Mouse (Mus musculus) hindbrain, embryonic 16.5 days (tissue): ENCODE measurements at regions not wholly inside any gene's neighbourhood (a gene's known extent, or its start where the extent isn't known, plus 50 kb on each side); places are given as distances from the start of the nearest gene placed in this dataset.

Experiments used
- ATAC-seq: fragments of 200-750 bp; cut with Nextera tagmentation; 2 replicates; pipeline ENCODE4 v1.8.0; 2017; ENCODE audit warnings: moderate TSS enrichment, moderate library complexity
- H3K27ac ChIP-seq: fragments of 300-500 bp; sonication (generic); 2 replicates; pipeline ENCODE4 v1.5.1; 2014; ENCODE audit warnings: low read depth, mild to moderate bottlenecking, control low read depth, low read length, moderate library complexity
- H3K27me3 ChIP-seq: fragments of 300-500 bp; sonication (generic); replicated peaks from 2 replicates; pipeline ENCODE4 v1.6.1; 2014; ENCODE audit warnings: low read length; ENCODE audit not compliant: control insufficient read depth, insufficient read depth
- H3K36me3 ChIP-seq: fragments of 300-500 bp; sonication (generic); 2 replicates; pipeline ENCODE4 v1.6.1; 2014; ENCODE audit warnings: mild to moderate bottlenecking, low read length, moderate library complexity, mixed read lengths; ENCODE audit not compliant: control insufficient read depth, insufficient read depth
- H3K4me1 ChIP-seq: fragments of 300-500 bp; sonication (generic); 2 replicates; pipeline ENCODE4 v1.6.1; 2014; ENCODE audit warnings: low read depth, low read length; ENCODE audit not compliant: control insufficient read depth, insufficient read depth
- H3K4me2 ChIP-seq: fragments of 300-500 bp; sonication (generic); 2 replicates; pipeline ENCODE4 v1.6.1; 2014; ENCODE audit warnings: mild to moderate bottlenecking, low read length, control low read depth, moderate library complexity
- H3K4me3 ChIP-seq: fragments of 300-500 bp; sonication (generic); 2 replicates; pipeline ENCODE4 v1.5.1; 2014; ENCODE audit warnings: mild to moderate bottlenecking, low read length, control low read depth, moderate library complexity
- H3K9ac ChIP-seq: fragments of 300-500 bp; sonication (generic); 2 replicates; pipeline ENCODE4 v1.6.1; 2014; ENCODE audit warnings: low read depth, mild to moderate bottlenecking, control low read depth, low read length, moderate library complexity
- H3K9me3 ChIP-seq: fragments of 300-500 bp; sonication (generic); 2 replicates; pipeline ENCODE4 v1.6.1; 2014; ENCODE audit warnings: mild to moderate bottlenecking, low read length, moderate library complexity; ENCODE audit not compliant: control insufficient read depth
- WGBS: fragments of 180-500 bp; shearing (Covaris S2); extraction: QIAGEN DNeasy Blood & Tissue Kit; methylation state at CpG from one replicate; pipeline ENCODE4 v1.1.7; 2014; 5-methylcytosine and 5-hydroxymethylcytosine counted together

DNA sequence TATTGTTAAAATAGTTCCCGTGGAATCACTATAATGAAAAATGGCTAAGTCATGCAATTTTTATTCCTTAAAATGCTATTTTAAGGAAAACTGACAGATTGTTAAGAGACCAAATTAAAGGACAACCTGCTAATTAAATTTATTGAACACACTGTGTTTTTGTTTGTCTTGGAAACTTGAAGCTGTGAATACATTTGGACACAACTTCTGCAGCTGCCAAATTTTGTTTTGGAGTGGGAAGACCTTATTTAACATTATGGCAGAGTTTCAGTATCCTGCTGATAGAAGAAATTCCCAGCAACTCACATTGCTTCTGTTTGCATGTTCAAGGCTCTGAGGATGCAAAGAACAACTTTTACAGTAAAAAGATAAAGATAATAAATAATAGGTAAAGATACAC is 301.6 kb upstream of the 1700015G11Rik start:
- 86% methylated on average over 1 of the region's 1 CpGs for WGBS
- Histone ChIP-seq H3K36me3 (no peaks in the 10 kb centered on the region), H3K4me3 (no peak overlapping the region), H3K4me1 (no peaks in the 10 kb centered on the region), H3K9me3 (no peaks in the 10 kb centered on the region), H3K9ac (no peak overlapping the region), H3K4me2 (no peak overlapping the region), H3K27me3 (no peaks in the 10 kb centered on the region), H3K27ac (no peak overlapping the region)
- ATAC-seq: no peak

DNA sequence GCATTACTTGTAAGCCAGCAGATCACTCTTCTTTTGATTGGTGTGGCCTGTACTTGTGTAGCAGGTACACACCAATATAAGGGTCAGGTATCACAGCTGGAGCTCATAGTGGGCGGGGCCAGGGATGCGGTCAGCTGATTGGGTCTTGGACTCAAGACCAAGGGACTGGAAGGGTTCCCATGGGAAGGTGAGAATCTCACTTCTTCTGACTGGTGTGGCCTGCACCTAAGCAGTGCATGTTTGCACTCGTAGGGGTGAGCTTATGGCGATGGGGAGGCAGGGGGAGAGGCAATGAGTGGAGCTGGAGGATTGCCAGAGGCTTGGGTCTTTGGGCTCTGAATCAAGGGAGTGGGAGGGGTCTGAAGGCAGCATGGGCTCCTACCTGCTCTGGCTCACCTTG is 262.7 kb upstream of the 1700015G11Rik start:
- WGBS: 97% methylated on average over 4 of the region's 4 CpGs
- ATAC-seq: no peak
- H3K4me1 ChIP-seq: no peaks in the 10 kb centered on the region
- no peaks in the 10 kb centered on the region for H3K36me3 ChIP-seq
- H3K9ac ChIP-seq: no peak overlapping the region
- H3K9me3 ChIP-seq: no peaks in the 10 kb centered on the region
- no peak overlapping the region for H3K4me3 ChIP-seq
- no peak overlapping the region for H3K27ac ChIP-seq
- H3K27me3 ChIP-seq: no peaks in the 10 kb centered on the region
- no peak overlapping the region for H3K4me2 ChIP-seq

DNA sequence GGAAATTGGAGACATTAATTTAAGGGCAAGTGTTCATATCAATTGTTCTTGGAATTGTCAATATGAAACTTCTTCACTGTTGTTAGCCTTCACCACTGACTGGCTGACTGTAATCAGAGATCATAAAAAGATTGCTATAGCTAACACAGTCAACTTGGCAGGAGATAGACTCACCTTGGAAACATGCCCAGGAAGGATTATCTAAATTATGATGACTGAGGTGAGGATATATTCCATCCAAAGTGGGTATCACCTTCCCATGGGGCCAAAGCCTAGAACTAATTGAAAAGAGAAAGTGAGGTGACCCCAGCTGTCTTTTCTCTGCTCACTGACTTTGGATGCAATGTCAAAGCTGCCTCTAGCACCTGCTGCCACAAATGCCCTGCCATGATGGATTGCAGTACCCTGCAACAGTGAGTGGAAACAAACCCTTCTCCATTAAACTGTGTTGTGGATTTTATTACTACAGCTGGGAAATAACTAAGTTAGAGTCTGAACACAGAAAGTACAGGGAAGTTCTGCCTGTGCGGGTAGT is 240.9 kb upstream of the 1700015G11Rik start:
- WGBS: 78% methylated on average over 1 of the region's 1 CpGs
- ATAC-seq: peak; percentile 71; the same call in 1 of the 2 replicates
- no peak overlapping the region for H3K4me2 ChIP-seq

DNA sequence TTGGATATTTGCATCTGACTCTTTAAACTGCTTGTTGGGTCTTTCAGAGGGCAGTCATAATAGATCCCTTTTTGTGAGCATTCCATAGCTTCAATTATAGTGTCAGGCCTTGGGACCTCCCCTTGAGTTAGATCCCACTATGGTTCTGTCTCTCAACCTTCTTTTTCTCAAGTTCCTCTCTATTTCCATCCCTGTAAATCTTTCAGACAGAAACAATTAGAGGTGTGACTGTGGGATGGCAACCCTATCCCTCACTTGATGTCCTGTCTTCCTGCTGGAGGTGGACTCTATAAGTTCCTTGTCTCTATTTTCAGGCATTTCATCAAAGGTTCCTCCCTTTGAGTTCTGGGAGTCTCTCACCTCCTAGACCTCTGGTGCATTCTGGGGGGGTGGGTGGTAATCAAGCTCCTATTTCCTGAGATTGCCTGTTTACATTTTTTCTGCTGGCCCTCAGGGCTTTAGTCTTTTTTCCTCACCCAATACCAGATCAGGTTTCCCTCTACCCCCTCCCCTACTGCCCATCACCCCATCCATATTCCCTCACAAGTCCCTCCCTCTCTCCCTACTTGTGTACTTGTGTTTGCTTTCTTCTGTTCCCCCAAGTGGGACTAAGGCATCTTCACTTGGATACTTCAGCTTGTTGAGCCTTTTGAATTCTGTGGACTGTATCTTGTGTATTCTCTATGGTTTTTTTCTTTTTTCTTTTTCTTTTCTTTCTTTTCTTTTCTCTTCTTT is 237.1 kb upstream of the 1700015G11Rik start:
- Histone ChIP-seq H3K9me3 (no peaks in the 10 kb centered on the region), H3K36me3 (no peaks in the 10 kb centered on the region), H3K4me3 (no peak overlapping the region), H3K27ac (no peak overlapping the region), H3K9ac (no peak overlapping the region), H3K4me2 (no peak overlapping the region), H3K4me1 (no peaks in the 10 kb centered on the region), H3K27me3 (no peaks in the 10 kb centered on the region)
- no peak for ATAC-seq

More for the DNA sequence above, 240.9 kb upstream of the 1700015G11Rik start:
- H3K9ac ChIP-seq: no peak overlapping the region
- no peaks in the 10 kb centered on the region for H3K4me1 ChIP-seq
- no peaks in the 10 kb centered on the region for H3K9me3 ChIP-seq
- H3K27me3 ChIP-seq: no peaks in the 10 kb centered on the region
- H3K4me3 ChIP-seq: no peak overlapping the region
- no peaks in the 10 kb centered on the region for H3K36me3 ChIP-seq
- H3K27ac ChIP-seq: no peak overlapping the region
